Mouse (Mus musculus) c-Kit-positive CD71-positive TER-119-negative erythroid progenitor cells, embryonic 14.5 days (primary cell): Measurements from ENCODE around the gene Pigyl.
"Not testable (repeated sequence)": the region's sequence is repeated elsewhere in the genome, so short reads cannot be mapped to it uniquely, and the experiment has no call there.

Experiments
- DNase-seq: peaks from one replicate; pipeline ENCODE4 v3.0.0-alpha.2; 2013; ENCODE audit warnings: low read depth

Gene Pigyl

GRCm38 (mm10) chr9:22138480-22138879 is 18.2 kb upstream of the Pigyl start:
- no peak for DNase-seq

GRCm38 (mm10) chr9:22139746-22140145 is 16.9 kb upstream of the Pigyl start:
- DNase-seq: no peak

GRCm38 (mm10) chr9:22143108-22144037 is 13.3 kb upstream of the Pigyl start:
- peak; percentile 85 for DNase-seq

- no peak for DNase-seq
Observed at GRCm38 (mm10) chr9:22144304-22144965, 12.2 kb upstream of the Pigyl start.

- no peak for DNase-seq
Observed at GRCm38 (mm10) chr9:22149426-22150248, 7.0 kb upstream of the Pigyl start.

GRCm38 (mm10) chr9:22150249-22150693 is 6.4 kb upstream of the Pigyl start:
- DNase-seq: not testable (repeated sequence)

GRCm38 (mm10) chr9:22150946-22151345 is 5.7 kb upstream of the Pigyl start:
- no peak for DNase-seq

- no peak for DNase-seq
Observed at GRCm38 (mm10) chr9:22153810-22154209, 2.8 kb upstream of the Pigyl start.

- DNase-seq: peak; percentile 75
Observed at GRCm38 (mm10) chr9:22155614-22156013, 1.0 kb upstream of the Pigyl start.

GRCm38 (mm10) chr9:22157516-22158265 is 1.0 kb downstream of the Pigyl start:
- DNase-seq: no peak

GRCm38 (mm10) chr9:22161299-22161698 is 4.7 kb downstream of the Pigyl start:
- DNase-seq: no peak

GRCm38 (mm10) chr9:22162305-22162704 is 5.7 kb downstream of the Pigyl start:
- no peak for DNase-seq

- DNase-seq: no peak
Observed at GRCm38 (mm10) chr9:22162912-22163311, 6.3 kb downstream of the Pigyl start.

GRCm38 (mm10) chr9:22164711-22165668 is 8.3 kb downstream of the Pigyl start:
- DNase-seq: no peak

GRCm38 (mm10) chr9:22165964-22166363 is 9.3 kb downstream of the Pigyl start:
- DNase-seq: no peak

GRCm38 (mm10) chr9:22166686-22167085 is 10.0 kb downstream of the Pigyl start:
- no peak for DNase-seq

GRCm38 (mm10) chr9:22167751-22168150 is 11.1 kb downstream of the Pigyl start:
- DNase-seq: no peak

- no peak for DNase-seq
Observed at GRCm38 (mm10) chr9:22169327-22169726, 12.7 kb downstream of the Pigyl start.

GRCm38 (mm10) chr9:22172318-22172717 is 15.7 kb downstream of the Pigyl start:
- DNase-seq: no peak

GRCm38 (mm10) chr9:22188025-22188611 is 31.5 kb downstream of the Pigyl start, which contains the start of gene Zfp872:
Gene Zfp872, plus strand, starts transcription at chr9:22188090.
- DNase-seq: no peak
